In the genomic region with DNA sequence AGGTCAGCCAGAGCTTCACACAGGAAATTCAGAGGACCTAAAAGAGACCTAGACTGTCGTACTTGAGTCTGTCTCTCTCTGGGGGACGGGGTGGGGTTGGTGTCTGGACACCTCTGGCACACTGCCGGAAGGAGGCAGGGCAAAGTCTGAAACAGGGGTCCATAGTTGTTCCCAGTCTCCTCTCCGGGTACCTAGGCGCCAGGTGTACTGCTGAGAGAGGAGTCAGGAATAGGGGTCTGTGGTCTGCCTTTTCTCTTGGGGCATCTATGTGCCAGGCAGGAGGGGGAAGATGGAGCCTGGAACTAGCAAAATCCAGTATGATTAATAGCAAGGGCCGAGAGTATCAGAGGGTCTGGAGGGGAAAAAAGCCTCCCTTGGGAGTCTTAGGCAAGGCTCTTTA, we compare ENCODE assay signal across 25 mouse cellular contexts.
"Had no signal": no experiment of that assay in that cellular context is flagged by ENCODE, and none has a peak within 500 bp of the region (broad histone marks: within the 10 kb centered on the region; RNA-seq: fewer than 3 reads in every experiment).

No protein-coding gene starts in this region.

- H3K27ac ChIP-seq: gastrocnemius, adult 2 months; heart, adult 2 months; heart, embryonic 13.5 days; heart, embryonic 15.5 days; hindbrain, embryonic 10.5 days; hindbrain, embryonic 12.5 days; hindbrain, embryonic 14.5 days; intestine, embryonic 15.5 days; kidney, postnatal 0 days; layer of hippocampus, adult 2 months; left cerebral cortex, adult 2 months; limb, embryonic 10.5 days; limb, embryonic 12.5 days; liver, embryonic 13.5 days; liver, embryonic 15.5 days had no signal

- H3K4me3 ChIP-seq: gastrocnemius, adult 2 months; heart, adult 2 months; heart, embryonic 13.5 days; heart, embryonic 15.5 days; hindbrain, embryonic 10.5 days; hindbrain, embryonic 12.5 days; intestine, embryonic 15.5 days; layer of hippocampus, adult 2 months; left cerebral cortex, adult 2 months; limb, embryonic 10.5 days; limb, embryonic 12.5 days; liver, embryonic 13.5 days; liver, embryonic 15.5 days had no signal

- H3K27me3 ChIP-seq: intestine, embryonic 15.5 days; limb, embryonic 12.5 days had no signal

- ATAC-seq: forebrain, embryonic 16.5 days; hindbrain, embryonic 16.5 days; inflammation-experienced regulatory T-cells, adult 6 months; intestine, embryonic 15.5 days; intestine, postnatal 0 days had no signal

- H3K9ac ChIP-seq: heart, embryonic 13.5 days; heart, embryonic 15.5 days; hindbrain, embryonic 12.5 days; hindbrain, embryonic 14.5 days; intestine, embryonic 15.5 days; limb, embryonic 12.5 days; liver, embryonic 13.5 days; liver, embryonic 15.5 days had no signal

- H3K36me3 ChIP-seq: heart, embryonic 13.5 days; heart, embryonic 15.5 days; hindbrain, embryonic 10.5 days; hindbrain, embryonic 12.5 days; intestine, embryonic 15.5 days; limb, embryonic 10.5 days; limb, embryonic 12.5 days; liver, embryonic 13.5 days; liver, embryonic 15.5 days had no signal

- DNase-seq: gastrocnemius, adult 2 months; gastrocnemius, postnatal 10 days; gastrocnemius, postnatal 25 days; heart, adult 2 months; heart, postnatal 4 days; liver; liver, embryonic 13.5 days had no signal

- H3K9me3 ChIP-seq: heart, embryonic 13.5 days; heart, embryonic 15.5 days; hindbrain, embryonic 10.5 days; hindbrain, embryonic 12.5 days; intestine, embryonic 15.5 days; limb, embryonic 10.5 days; limb, embryonic 12.5 days; liver, embryonic 13.5 days; liver, embryonic 15.5 days had no signal

- H3K4me1 ChIP-seq: intestine, embryonic 15.5 days; limb, embryonic 12.5 days had no signal

- H3K4me2 ChIP-seq: heart, embryonic 11.5 days; heart, embryonic 13.5 days; heart, embryonic 15.5 days; hindbrain, embryonic 12.5 days; hindbrain, embryonic 14.5 days; intestine, embryonic 15.5 days; limb, embryonic 12.5 days; liver, embryonic 11.5 days; liver, embryonic 13.5 days; liver, embryonic 15.5 days had no signal
